Mouse (Mus musculus) induced T-regulatory cell, adult 2 months (primary cell): ENCODE measurements around the gene Sept5.
A peak's percentile ranks its signal among the peaks of the same experiment; 100 is the strongest.

ENCODE experiments used
- DNase-seq: peaks from one replicate; pipeline ENCODE4 v3.0.0-alpha.2; 2012; ENCODE audit warnings: low read depth

The Sept5 gene

GRCm38 (mm10) chr16:18632059-18632458 lies 2.3 kb upstream of the Sept5 start:
- DNase-seq = no peak

GRCm38 (mm10) chr16:18631141-18631540 lies 1.4 kb upstream of the Sept5 start:
- no peak for DNase-seq

GRCm38 (mm10) chr16:18630291-18630690 lies 537 bp upstream of the Sept5 start:
- peak; percentile 14 for DNase-seq

- DNase-seq = peak; percentile 25
Measured at GRCm38 (mm10) chr16:18628948-18629340, 810 bp downstream of the Sept5 start.

GRCm38 (mm10) chr16:18628206-18628947 lies 1.4 kb downstream of the Sept5 start:
- DNase-seq = peak; percentile 7

GRCm38 (mm10) chr16:18627163-18627562 lies 2.6 kb downstream of the Sept5 start:
- DNase-seq = no peak

GRCm38 (mm10) chr16:18626376-18626878 lies 3.3 kb downstream of the Sept5 start, which contains the start of gene Gm49601:
Gene Gm49601, minus strand, starts transcription at chr16:18626427.
- peak; percentile 88 for DNase-seq

- no peak for DNase-seq
Measured at GRCm38 (mm10) chr16:18625791-18626311, 3.9 kb downstream of the Sept5 start.

GRCm38 (mm10) chr16:18625097-18625496 lies 4.7 kb downstream of the Sept5 start:
- no peak for DNase-seq

GRCm38 (mm10) chr16:18624641-18625040 lies 5.1 kb downstream of the Sept5 start:
- no peak for DNase-seq

- no peak for DNase-seq
Measured at GRCm38 (mm10) chr16:18623751-18624540, 5.8 kb downstream of the Sept5 start.

- DNase-seq = no peak
Measured at GRCm38 (mm10) chr16:18622916-18623750, 6.6 kb downstream of the Sept5 start.

- no peak for DNase-seq
Measured at GRCm38 (mm10) chr16:18622019-18622418, 7.7 kb downstream of the Sept5 start, which contains the start of gene Gp1bb. Gene Gp1bb, minus strand, starts transcription at chr16:18622403.

- DNase-seq = no peak
Measured at GRCm38 (mm10) chr16:18621362-18622001, 8.3 kb downstream of the Sept5 start.

- no peak for DNase-seq
Measured at GRCm38 (mm10) chr16:18620601-18621361, 9.0 kb downstream of the Sept5 start.

- DNase-seq = no peak
Measured at GRCm38 (mm10) chr16:18620201-18620600, 9.6 kb downstream of the Sept5 start.

- no peak for DNase-seq
Measured at GRCm38 (mm10) chr16:18619110-18619509, 10.6 kb downstream of the Sept5 start.

GRCm38 (mm10) chr16:18618297-18618696 lies 11.5 kb downstream of the Sept5 start:
- DNase-seq = no peak

- DNase-seq = peak; percentile 91
Measured at GRCm38 (mm10) chr16:18617370-18618065, 12.2 kb downstream of the Sept5 start.

GRCm38 (mm10) chr16:18613301-18613700 lies 16.5 kb downstream of the Sept5 start:
- no peak for DNase-seq
